Comparison of ENCODE assay signal across 27 mouse cellular contexts in the genomic region with DNA sequence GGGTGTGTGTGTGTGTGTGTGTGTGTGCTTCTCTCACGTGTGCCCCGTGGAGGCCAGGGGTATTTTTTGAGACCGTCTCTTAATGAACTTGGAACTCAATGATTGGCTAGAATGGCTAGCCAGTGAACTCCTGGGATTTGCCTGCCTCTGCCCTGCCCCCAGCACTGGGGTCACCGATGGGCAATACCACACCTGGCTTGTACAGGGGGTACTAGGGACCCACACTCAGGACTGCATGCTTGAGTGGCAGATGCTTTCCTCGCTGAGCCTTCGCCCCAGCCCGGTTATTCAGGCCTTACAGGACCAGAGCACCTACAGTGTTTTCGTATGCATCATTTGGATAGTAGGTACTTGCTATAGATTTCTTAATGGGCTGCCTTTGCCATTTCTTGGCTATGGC. TPM values are rescaled to one million over a fixed set of nuclear protein-coding genes. Genes with fewer than 3 reads are reported as not detected.
"Had no signal": no experiment of that assay in that cellular context is flagged by ENCODE, and none has a peak within 500 bp of the region (broad histone marks: within the 10 kb centered on the region; RNA-seq: fewer than 3 reads in every experiment).

No protein-coding gene starts in this region.

- H3K9me3 ChIP-seq: midbrain, embryonic 10.5 days; midbrain, embryonic 12.5 days; neural tube, embryonic 13.5 days; neural tube, embryonic 15.5 days had no signal

- H3K9ac ChIP-seq: lung, embryonic 14.5 days; midbrain, embryonic 12.5 days; neural tube, embryonic 15.5 days had no signal

- H3K27ac ChIP-seq: midbrain, embryonic 10.5 days; midbrain, embryonic 12.5 days; neural tube, embryonic 13.5 days; neural tube, embryonic 15.5 days had no signal

- DNase-seq: lung, adult 18-20 months; lung, embryonic 14.5 days; lung, postnatal 10 days; lung, postnatal 4 days; midbrain, embryonic 14.5 days; retina, postnatal 1 day; right cerebral cortex, adult 18-20 months; right cerebral cortex, postnatal 25 days; right cerebral cortex, postnatal 4 days; spleen, adult 18-20 months; thymus, adult 18-20 months; thymus, postnatal 14 days; thymus, postnatal 36 days had no signal

- H3K4me3 ChIP-seq: midbrain, embryonic 10.5 days; midbrain, embryonic 12.5 days; myocyte; neural tube, embryonic 13.5 days; neural tube, embryonic 15.5 days had no signal

- ATAC-seq: midbrain, embryonic 16.5 days had no signal

- H3K4me2 ChIP-seq: lung, embryonic 14.5 days; midbrain, embryonic 12.5 days; neural tube, embryonic 13.5 days; neural tube, embryonic 15.5 days had no signal

- H3K36me3 ChIP-seq: midbrain, embryonic 10.5 days; midbrain, embryonic 12.5 days; neural tube, embryonic 13.5 days; neural tube, embryonic 15.5 days had no signal

- H3K27me3 ChIP-seq: midbrain, embryonic 12.5 days; neural tube, embryonic 13.5 days; neural tube, embryonic 15.5 days had no signal

RNA-seq across cellular contexts. Expression of gene Gm10197, which starts 55.5 kb away (rescaled TPM):
- total RNA-seq: megakaryocyte, adult 5-6 weeks; megakaryocyte-erythroid progenitor cell, adult 5-6 weeks had no signal
- polyA plus RNA-seq: lung, embryonic 16.5 days; midbrain, embryonic 12.5 days; midbrain, embryonic 16.5 days; myocyte; neural tube, embryonic 11.5 days; neural tube, embryonic 13.5 days; neural tube, embryonic 15.5 days; small intestine, adult 2 months; stomach, embryonic 14.5 days; stomach, embryonic 16.5 days; testis, adult 2 months had no signal
